Mouse (Mus musculus) neutrophil, adult 5-6 weeks (primary cell): Measurements from ENCODE around the gene Fut1. TPM values are rescaled to one million over a fixed set of nuclear protein-coding genes. Genes with fewer than 3 reads are reported as not detected.
"Not testable (repeated sequence)": the region's sequence is repeated elsewhere in the genome, so short reads cannot be mapped to it uniquely, and the experiment has no call there.

ENCODE experiments used
- ATAC-seq: fragments of 151-379, 151-347 bp; 2 replicates; pipeline ENCODE4 v1.8.0; 2017; ENCODE audit warnings: mild to moderate bottlenecking, moderate TSS enrichment; ENCODE audit not compliant: insufficient number of reproducible peaks, poor library complexity, low FRiP score, severe bottlenecking; ENCODE audit errors: extremely low read depth
- total RNA-seq: library from RNA; stranded (forward); fragments of 200-1000 nt; gene quantifications from 2 replicates; pipeline ENCODE4 v1.2.3, GENCODE M21; 2017

Gene Fut1
- total RNA-seq, 1 experiment from 2014 or later, result not detected

DNA sequence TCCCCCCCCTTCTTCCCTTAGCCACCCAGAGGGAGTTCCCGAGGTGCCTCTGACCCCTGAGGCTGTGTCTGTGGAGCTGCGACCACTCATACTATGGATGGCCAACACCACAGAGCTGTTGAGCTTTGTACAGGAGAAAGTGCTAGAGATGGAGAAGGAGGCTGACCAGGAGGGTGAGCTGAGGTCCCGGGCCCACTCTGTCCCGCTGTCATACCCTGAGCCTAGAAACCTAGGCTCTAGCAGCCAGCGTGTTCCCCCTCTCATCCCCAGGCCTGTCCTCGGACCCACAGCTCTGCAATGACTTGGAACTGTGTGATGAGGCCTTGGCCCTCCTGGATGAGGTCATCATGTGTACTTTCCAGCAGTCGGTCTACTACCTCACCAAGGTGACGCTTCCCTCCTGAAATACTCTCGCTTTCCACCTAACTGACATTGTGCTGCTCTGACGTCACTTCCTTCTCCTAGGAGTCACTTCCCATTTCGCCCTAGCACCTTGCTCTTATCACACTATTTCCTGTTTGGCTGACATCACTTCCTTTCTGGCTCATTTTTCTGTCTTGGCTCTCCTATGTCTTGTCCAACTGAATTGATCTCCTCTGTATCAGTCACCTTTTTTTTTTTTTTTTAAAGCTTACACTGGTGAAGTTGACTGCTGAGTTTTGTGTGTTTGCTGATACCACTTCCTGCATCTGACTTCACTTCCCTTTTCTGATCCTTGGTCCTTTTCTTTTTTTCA lies 18.0 kb downstream of the Fut1 start:
- ATAC-seq, result peak; percentile 92

DNA sequence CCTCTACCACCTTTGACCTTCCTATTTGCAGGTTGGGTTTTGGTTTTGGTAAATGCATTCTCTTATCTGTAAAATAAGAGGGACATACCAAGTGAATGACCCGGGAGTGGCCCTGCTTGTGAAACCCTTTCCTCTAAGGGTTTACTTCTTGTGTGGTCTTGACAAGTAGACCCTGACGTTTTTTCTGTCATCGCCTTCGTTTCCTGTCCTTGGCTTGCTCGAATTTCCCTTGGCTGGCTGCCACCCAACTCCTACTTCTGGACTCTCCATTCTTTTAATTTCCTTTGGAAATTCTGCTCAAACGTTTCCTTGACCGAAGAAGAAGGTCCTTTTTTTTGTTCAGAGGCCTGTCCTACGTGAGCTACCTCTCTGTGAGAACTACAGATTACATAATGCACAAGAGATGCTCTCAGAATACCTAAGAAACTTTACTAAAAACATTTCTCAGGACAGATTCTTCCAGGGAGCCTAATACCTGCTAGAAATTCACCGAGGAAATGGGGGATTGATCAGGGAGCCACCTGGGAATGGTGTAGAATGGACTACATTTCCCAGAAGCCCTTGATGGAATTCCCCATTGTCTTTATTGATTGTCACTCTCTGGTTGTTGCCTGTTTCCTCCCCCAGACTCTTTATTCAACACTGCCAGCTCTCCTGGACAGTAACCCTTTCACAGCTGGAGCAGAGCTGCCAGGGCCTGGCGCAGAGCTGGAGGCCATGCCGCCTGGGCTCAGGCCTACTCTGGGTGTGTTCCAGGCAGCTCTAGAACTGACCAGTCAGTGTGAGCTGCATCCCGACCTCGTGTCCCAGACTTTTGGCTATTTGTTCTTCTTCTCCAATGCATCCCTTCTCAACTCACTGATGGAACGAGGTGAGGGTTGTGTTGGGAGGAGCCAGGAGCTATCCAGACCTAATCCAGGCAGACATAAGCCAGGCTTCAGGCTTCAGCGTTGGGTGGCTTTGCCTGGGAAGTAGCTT lies 18.9 kb downstream of the Fut1 start:
- no peak for ATAC-seq

DNA sequence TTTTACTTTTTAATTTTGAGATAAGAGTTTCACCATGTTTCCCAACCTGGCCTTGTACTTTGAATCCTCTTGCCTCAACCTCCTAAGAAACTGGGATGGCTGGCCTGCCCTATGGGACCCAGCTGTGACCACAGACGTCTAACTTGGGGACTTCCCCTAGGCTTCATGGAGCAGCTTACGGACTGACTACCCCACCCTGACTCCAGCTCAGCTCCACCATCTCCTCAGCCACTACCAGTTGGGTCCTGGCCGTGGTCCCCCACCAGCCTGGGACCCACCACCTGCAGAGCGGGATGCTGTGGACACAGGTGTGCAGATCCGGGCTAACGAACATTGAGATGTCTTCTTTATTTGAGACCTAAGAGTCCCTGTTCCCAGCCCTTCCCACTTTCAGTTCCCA lies 20.6 kb downstream of the Fut1 start:
- ATAC-seq, result no peak

DNA sequence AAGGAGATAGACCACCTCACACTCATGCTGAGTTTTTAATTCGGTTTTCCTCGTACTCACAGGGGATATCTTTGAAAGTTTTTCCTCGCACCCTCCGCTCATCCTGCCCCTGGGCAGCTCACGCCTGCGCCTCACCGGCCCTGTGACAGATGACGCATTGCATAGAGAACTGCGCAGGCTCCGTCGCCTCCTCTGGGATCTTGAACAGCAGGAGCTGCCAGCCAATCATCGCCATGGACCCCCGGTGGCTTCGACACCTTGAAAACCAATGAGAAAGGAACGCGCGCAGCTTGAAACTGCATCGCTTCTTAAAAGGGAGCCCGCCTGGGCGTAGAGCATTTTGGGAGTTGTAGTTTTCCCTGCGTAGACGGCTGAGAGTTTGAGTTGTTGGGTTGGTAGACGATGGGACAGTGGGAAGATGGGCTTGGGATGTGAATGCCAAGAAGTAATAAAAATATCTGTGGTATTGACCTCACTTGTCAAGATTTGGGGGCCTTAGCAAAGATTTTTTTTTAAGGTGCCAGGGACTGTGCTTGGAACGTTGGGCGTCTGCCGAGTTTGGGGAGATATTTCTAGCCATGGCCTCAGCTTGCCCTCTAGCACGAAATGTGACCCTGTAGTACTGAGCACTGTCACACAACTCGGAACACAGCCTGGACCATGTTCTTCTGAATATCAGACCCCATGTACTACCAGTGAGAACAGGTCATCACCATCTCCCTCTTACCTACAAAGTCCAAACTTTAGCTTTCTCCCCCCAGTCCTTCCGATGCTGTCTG lies 21.7 kb downstream of the Fut1 start:
- ATAC-seq, result no peak

DNA sequence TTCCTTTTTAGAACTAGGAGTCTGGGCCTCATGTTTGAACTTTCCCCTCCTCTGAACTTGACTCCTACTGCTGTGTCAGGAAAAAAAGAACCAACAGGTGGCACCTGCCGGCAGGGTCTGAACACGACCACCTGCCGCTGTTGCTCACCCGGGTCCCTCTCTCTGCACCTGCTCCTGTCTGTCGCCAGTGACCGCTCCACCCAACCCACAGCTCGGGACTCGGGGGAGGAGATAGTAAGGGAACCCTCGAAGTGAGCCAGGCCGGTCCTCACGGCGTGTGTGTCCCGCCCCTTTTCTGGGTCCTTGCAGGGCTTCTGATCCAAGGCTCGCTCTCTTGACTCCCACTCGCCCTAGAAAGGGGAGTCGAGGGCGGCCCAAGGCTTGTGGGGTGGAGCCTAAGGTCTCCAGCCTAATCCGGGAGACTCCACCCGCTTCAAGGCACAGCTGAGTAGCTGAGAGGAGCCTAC lies 22.5 kb downstream of the Fut1 start, which contains the start of gene Mamstr:
Gene Mamstr, plus strand, starts transcription at position 417 of the 467 bp plus-strand sequence.
- ATAC-seq, result no peak

DNA sequence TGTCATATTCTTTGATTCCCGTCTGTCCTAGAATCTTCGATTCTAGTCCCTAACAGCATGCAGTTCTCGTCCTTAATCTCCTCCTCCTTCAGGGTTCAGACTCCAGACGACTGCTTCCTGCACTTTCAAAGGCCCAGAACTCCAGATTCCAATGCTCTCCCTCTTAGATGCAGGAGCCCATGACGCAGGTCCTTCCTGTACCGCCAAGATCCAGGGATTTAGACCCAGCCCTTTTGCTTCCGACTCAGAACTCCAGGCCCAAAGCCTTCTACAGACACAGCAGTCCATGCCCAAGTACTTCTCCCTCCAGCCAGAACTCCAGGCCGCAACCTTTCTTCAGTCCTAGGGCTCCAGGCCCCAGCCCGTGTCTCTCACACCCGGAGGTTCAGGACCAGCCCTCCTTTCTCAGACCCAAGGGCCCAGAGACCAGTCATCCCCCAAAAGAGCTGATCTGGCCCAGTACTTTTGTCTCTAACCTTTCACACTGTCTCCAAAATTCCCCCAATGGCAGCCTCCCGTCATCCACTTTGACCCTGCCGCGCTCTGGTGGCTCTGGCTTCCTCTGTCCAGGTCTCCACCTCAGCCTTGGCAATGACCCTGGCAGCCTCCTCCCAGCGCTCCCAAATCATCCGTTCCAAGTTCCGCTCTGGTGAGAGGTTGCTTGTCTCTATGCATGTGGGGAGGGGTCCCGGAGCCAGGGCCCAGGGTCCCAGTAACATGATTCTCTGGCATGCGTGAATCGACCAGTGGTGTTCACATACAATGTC lies 23.3 kb downstream of the Fut1 start:
- no peak for ATAC-seq

DNA sequence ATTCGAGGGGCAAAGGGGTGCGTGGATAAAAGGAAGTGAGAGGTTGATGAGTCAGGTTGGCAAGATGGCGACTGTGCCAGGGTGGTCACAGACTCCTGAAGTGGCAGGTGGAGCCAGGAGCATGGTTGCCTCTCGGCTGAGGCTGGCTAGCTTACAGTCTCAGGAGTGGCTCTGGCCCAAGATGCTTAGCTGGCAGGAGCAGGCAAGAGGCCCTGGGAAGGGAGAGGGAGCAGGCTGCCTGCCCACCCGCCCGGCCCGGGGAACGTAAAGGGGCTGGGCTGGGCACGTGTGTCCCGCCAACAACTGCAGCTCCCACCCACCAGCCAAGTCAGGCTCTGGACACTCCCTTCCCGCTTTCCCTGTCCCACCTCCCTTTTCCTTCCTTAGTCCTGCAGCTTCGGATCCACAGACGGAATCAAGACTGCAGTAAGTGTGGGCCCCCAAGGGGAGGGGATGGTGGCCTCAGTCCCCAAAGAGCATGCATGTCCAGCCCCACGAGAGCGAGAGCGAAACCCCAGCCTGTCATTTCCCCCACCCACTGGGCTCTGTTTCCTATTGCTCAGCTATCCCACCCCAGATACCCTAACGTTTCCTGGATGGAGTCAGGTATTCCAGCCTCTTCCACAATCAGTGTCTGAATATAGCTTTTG lies 24.4 kb downstream of the Fut1 start:
- ATAC-seq, result no peak

DNA sequence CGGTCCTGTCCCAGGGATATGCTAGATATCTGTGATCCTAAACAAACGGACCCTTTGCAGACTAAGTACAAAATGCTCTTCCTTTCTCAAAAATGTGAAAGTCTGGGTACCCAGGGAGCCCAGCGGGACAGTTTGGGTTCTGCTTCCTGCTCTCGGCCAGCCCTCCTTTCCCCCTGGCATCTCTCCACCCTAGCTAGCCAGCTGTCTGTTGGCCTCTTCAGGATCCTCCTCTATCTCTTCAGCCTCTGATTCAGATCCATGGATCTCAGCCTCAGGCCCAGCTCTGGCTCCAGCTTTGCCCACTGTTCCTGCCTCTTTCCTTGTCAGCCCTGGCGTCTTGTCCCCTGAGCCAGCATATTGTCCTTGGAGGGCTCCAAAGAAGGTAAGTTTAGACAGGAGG lies 25.0 kb downstream of the Fut1 start:
- ATAC-seq, result no peak

DNA sequence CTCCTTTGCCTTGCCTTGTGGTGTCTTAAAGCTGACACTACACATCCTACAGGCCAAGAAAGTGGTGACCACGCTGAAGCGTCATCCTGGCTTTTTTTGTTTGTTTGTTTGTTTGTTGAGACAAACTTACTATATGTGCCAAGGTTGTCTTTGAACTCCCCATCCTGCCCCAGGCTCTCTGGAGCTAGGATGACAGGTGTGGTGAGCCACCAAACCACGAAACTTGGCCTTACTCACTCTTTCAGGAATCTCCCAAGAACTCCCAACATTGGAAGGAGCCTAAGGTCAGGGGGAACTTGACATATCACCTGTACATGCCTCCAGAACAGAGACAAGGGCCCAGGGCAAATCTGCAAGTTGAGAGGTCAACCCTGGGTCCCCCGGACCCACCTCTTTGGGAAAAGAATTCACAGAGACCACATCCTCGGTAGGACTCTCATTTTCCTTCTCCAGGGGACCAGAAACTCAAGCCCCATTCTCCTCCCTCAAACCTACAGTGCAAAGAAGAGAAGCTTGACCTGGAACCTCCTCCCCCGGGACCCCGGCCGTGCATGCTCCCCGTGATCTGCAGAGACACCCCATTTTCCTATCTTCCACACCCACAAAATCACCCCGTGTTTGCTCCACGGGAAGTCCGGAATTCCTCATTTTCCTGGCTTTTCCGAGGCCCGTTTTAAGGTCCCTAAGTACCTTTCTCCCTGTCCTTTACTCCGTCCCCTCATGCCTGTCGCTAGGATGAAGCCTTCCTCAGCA lies 25.6 kb downstream of the Fut1 start:
- no peak for ATAC-seq

DNA sequence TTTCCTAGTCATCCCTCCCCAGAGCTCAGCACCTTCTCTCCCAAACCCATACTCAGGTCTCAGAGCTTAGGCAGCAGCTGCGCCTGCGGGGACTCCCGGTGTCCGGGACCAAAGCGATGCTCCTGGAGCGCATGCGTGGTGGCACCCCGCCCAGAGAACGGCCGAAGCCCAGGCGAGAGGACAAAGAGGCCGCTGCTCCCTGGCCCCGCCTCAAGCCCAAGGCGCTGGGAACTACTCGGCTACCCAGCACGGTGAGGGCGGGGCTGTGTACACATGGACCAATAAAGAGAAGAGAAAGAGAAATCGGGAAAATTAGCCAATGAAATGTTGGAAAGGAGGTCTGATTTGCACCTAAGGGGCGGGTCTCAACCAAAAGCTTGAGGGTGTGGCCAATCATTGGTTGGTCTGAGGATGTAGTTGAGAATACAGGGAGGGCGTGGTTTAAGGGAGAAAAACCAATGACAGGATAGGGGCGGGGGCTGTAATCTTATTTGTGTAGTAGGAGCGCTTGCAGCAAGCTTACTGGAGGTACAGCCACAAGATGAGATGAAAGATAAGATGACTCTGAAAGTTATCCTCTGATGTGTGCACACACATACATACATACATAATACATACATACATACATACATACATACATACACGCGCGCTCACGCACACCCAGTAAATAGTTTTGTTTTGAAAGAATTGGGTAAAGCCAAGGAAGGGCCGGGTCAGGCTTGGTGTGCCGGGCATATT lies 26.5 kb downstream of the Fut1 start:
- ATAC-seq, result peak; percentile 51; the same call in 1 of the 2 replicates

DNA sequence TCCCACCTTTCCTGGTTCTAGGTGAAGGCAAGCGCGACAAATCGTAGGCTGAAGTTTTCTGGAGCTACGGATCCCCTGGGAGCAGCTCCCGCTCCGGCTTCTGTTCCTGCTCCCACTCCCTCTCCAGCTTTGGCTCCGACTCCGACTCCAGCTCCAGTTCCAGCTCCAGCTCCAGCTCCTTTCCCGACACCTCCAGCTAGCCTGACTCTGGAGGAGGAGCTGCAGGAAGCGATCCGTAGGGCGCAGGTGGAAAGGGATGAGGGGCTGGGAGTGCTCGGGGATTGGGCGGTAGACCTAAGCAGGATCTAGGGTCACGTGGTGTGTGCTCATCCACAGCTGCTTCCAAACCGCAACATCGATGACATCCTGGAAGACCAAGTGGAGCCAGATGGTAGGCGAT lies 27.1 kb downstream of the Fut1 start:
- ATAC-seq, result no peak

DNA sequence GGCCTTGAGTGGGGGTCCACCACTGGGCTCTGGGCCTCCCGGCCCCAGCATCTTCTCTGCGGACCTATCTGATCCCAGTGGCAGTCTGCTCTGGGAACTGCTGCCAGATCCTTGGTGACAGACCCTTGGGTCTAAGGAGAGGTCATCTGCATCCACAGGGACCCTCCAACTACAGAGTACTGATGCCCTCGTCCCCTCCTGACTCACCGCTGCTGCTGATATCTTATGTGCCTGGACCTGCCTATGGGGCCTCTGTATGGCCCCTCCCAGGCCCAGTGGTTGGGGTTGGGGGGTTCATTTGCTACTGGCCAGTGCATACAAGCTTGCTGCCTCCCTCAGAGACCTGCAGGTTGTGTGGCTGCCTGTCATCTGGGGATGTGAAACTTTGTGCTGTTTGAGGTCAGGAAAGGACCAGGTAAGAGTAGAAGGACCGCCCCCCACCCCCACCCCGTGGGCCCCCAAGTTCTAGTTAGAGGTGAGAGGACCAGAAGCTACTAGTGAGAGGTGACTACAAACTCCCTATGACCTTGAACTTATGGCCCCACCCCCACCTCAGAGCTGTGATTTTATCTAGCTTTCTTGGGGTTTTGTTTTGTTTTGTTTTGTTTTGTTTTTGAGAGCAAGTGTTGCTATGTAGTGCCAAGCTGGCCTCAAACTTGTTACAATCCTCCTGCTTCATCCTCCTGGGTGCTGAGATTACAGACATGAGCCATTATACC lies 27.9 kb downstream of the Fut1 start:
- no peak for ATAC-seq

DNA sequence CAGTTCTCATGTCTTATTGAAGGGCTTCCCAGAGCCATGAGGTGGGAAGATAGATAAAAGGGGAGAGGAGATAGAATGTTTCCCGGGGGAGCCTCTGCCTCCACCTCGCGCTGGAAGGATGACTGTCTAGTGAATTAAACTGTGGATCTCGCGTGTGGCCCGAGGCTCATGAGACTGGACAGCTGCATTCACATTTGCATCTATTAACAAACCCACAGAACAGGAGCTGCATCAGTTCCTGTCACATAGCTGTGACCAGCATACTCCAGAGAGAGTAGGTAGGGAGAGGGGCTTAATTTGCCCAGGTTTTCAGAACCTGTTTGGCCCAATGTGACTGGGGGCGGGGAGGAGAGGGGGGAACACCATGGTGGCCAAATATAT lies 28.5 kb downstream of the Fut1 start:
- ATAC-seq, result no peak

DNA sequence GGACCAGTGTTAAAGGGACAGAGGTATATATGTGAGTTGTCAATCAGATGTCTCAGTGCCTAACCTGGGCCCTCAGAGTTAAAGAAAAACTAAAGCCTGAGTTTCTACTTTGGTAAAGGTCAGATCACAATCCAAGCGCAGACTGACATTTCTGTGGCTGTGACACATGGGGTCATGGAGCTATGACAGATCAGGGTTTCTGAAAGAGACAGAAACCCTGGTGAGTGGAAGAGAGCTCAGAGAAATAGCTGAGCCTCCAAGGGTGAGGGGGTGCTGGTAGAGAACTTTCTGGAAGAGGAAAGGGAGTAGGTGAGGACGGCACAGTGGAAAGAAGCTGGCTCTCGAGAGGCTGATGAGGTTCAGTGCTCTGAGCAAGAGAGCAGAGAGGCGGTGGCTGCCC lies 29.6 kb downstream of the Fut1 start:
- no peak for ATAC-seq

DNA sequence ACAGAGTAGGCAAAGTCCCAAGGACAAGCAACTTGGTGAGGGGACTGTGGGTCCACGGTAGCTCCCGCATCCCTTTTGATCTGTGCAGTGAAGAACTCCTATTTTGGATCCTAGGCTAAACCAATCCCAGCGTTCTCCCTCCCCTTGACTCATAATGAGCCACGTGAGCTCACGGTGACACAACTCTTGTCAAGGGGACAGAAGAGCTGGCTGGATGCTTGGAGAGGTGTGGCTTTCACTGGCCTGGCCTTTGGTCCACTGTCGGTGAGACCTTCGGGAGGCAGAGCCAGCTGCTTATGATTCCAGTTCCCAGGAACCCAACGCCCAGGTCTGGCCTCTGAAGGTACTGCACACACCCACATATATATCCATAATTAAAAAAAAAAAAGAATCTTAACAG lies 32.3 kb downstream of the Fut1 start:
- ATAC-seq, result no peak

DNA sequence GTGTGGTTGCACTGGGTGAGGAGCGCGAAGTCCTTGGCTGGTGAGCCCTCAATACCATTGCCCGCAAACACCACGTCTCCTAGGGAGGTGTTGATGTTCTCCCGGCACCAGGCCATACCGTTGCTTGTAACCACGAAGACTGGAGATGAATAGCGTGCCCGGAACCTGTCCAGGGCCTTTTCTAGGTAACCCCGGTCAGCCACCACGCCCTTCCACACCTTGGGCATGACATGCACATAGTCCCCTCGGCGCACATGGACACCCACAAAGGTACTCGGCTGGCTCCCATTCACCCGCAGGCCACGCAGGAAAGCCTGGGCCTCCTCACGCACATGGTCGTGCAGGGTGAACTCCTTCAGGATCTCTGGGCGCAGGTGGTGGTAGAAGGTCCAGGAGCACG lies 33.4 kb downstream of the Fut1 start:
- ATAC-seq, result not testable (repeated sequence)
